Mouse (Mus musculus): ENCODE measurements at regions not wholly inside any gene's neighbourhood (a gene's known extent, or its start where the extent isn't known, plus 50 kb on each side); places are given as distances from the start of the nearest gene placed in this dataset.

GRCm38 (mm10) chr19:35034408-35034807 is 112.2 kb downstream of the Kif20b start:
- TF ChIP-seq CTCF (conservative IDR thresholded peaks at IDR 0.05; ENCODE audit: low read length) (no peak), NANOG (IDR thresholded peaks at IDR 0.05; ENCODE audit: borderline replicate concordance, low read length) (no peak), POU5F1 (IDR thresholded peaks at IDR 0.05; ENCODE audit: borderline replicate concordance, low read length) (no peak)
- H3K4me1 ChIP-seq (replicated peaks; ENCODE audit: low read depth, low read length), result no peaks in the 10 kb centered on the region
- H3K4me3 ChIP-seq (replicated peaks; ENCODE audit: low read length), result no peak overlapping the region
- H3K36me3 ChIP-seq (ENCODE audit: insufficient read depth, low read length), result no peaks in the 10 kb centered on the region
- no peaks in the 10 kb centered on the region for H3K27me3 ChIP-seq (ENCODE audit: insufficient read depth, low read length)
- no peaks in the 10 kb centered on the region for H3K9me3 ChIP-seq (ENCODE audit: low read length)

GRCm38 (mm10) chr19:35045576-35045975 is 123.4 kb downstream of the Kif20b start:
- H3K4me1 ChIP-seq (replicated peaks; ENCODE audit: low read depth, low read length), result no peaks in the 10 kb centered on the region
- no peak for TF ChIP-seq POU5F1 (IDR thresholded peaks at IDR 0.05; ENCODE audit: borderline replicate concordance, low read length)
- TF ChIP-seq CTCF (conservative IDR thresholded peaks at IDR 0.05; ENCODE audit: low read length), result no peak
- TF ChIP-seq NANOG (IDR thresholded peaks at IDR 0.05; ENCODE audit: borderline replicate concordance, low read length), result no peak
- H3K4me3 ChIP-seq (replicated peaks; ENCODE audit: low read length), result no peak overlapping the region
- H3K9me3 ChIP-seq (ENCODE audit: low read length), result no peaks in the 10 kb centered on the region
- no peaks in the 10 kb centered on the region for H3K36me3 ChIP-seq (ENCODE audit: insufficient read depth, low read length)
- H3K27me3 ChIP-seq (ENCODE audit: insufficient read depth, low read length), result no peaks in the 10 kb centered on the region

- Histone ChIP-seq H3K27me3 (ENCODE audit: insufficient read depth, low read length) (no peaks in the 10 kb centered on the region), H3K4me3 (replicated peaks; ENCODE audit: low read length) (no peak overlapping the region), H3K9me3 (ENCODE audit: low read length) (no peaks in the 10 kb centered on the region), H3K36me3 (ENCODE audit: insufficient read depth, low read length) (no peaks in the 10 kb centered on the region), H3K4me1 (replicated peaks; ENCODE audit: low read depth, low read length) (peaks cover 18% of the 10 kb centered on the region)
- TF ChIP-seq POU5F1 (IDR thresholded peaks at IDR 0.05; ENCODE audit: borderline replicate concordance, low read length), result no peak
- no peak for TF ChIP-seq CTCF (conservative IDR thresholded peaks at IDR 0.05; ENCODE audit: low read length)
- TF ChIP-seq NANOG (IDR thresholded peaks at IDR 0.05; ENCODE audit: borderline replicate concordance, low read length), result no peak
These were observed 144.3 kb downstream of the Kif20b start for GRCm38 (mm10) chr19:35066352-35066935.

GRCm38 (mm10) chr19:35081126-35081525 is 159.0 kb downstream of the Kif20b start:
- Histone ChIP-seq H3K9me3 (ENCODE audit: low read length) (peaks cover 1% of the 10 kb centered on the region), H3K27me3 (ENCODE audit: insufficient read depth, low read length) (no peaks in the 10 kb centered on the region), H3K4me1 (replicated peaks; ENCODE audit: low read depth, low read length) (no peaks in the 10 kb centered on the region), H3K36me3 (ENCODE audit: insufficient read depth, low read length) (no peaks in the 10 kb centered on the region), H3K4me3 (replicated peaks; ENCODE audit: low read length) (no peak overlapping the region)
- no peak for TF ChIP-seq POU5F1 (IDR thresholded peaks at IDR 0.05; ENCODE audit: borderline replicate concordance, low read length)
- no peak for TF ChIP-seq CTCF (conservative IDR thresholded peaks at IDR 0.05; ENCODE audit: low read length)

- no peaks in the 10 kb centered on the region for H3K36me3 ChIP-seq (ENCODE audit: insufficient read depth, low read length)
- H3K4me3 ChIP-seq (replicated peaks; ENCODE audit: low read length), result no peak overlapping the region
- peaks cover 11% of the 10 kb centered on the region; the same call in 1 of the 2 replicates for H3K4me1 ChIP-seq (replicated peaks; ENCODE audit: low read depth, low read length)
- peaks cover under 1% of the 10 kb centered on the region; the same call in 1 of the 2 replicates for H3K9me3 ChIP-seq (ENCODE audit: low read length)
- H3K27me3 ChIP-seq (ENCODE audit: insufficient read depth, low read length), result no peaks in the 10 kb centered on the region
- TF ChIP-seq CTCF (conservative IDR thresholded peaks at IDR 0.05; ENCODE audit: low read length) (no peak), POU5F1 (IDR thresholded peaks at IDR 0.05; ENCODE audit: borderline replicate concordance, low read length) (peak; percentile 96), NANOG (IDR thresholded peaks at IDR 0.05; ENCODE audit: borderline replicate concordance, low read length) (peak; percentile 59; the same call in 1 of the 2 replicates)
These were observed 179.1 kb downstream of the Kif20b start for GRCm38 (mm10) chr19:35101244-35101643.

GRCm38 (mm10) chr19:35114313-35114712 is 192.2 kb downstream of the Kif20b start:
- Histone ChIP-seq H3K4me3 (replicated peaks; ENCODE audit: low read length) (no peak overlapping the region), H3K4me1 (replicated peaks; ENCODE audit: low read depth, low read length) (peaks cover 4% of the 10 kb centered on the region), H3K9me3 (ENCODE audit: low read length) (no peaks in the 10 kb centered on the region), H3K27me3 (ENCODE audit: insufficient read depth, low read length) (no peaks in the 10 kb centered on the region), H3K36me3 (ENCODE audit: insufficient read depth, low read length) (no peaks in the 10 kb centered on the region)
- TF ChIP-seq NANOG (IDR thresholded peaks at IDR 0.05; ENCODE audit: borderline replicate concordance, low read length) (no peak), POU5F1 (IDR thresholded peaks at IDR 0.05; ENCODE audit: borderline replicate concordance, low read length) (no peak), CTCF (conservative IDR thresholded peaks at IDR 0.05; ENCODE audit: low read length) (no peak)

- Histone ChIP-seq H3K4me1 (replicated peaks; ENCODE audit: low read depth, low read length) (no peaks in the 10 kb centered on the region), H3K9me3 (ENCODE audit: low read length) (no peaks in the 10 kb centered on the region), H3K27me3 (ENCODE audit: insufficient read depth, low read length) (no peaks in the 10 kb centered on the region), H3K36me3 (ENCODE audit: insufficient read depth, low read length) (no peaks in the 10 kb centered on the region), H3K4me3 (replicated peaks; ENCODE audit: low read length) (no peak overlapping the region)
- TF ChIP-seq CTCF (conservative IDR thresholded peaks at IDR 0.05; ENCODE audit: low read length) (peak; percentile 43; the same call in 1 of the 2 replicates), POU5F1 (IDR thresholded peaks at IDR 0.05; ENCODE audit: borderline replicate concordance, low read length) (no peak)
These were observed 203.1 kb downstream of the Kif20b start for GRCm38 (mm10) chr19:35125278-35125677.

- no peak for TF ChIP-seq POU5F1 (IDR thresholded peaks at IDR 0.05; ENCODE audit: borderline replicate concordance, low read length)
- TF ChIP-seq CTCF (conservative IDR thresholded peaks at IDR 0.05; ENCODE audit: low read length), result no peak
- no peak for TF ChIP-seq NANOG (IDR thresholded peaks at IDR 0.05; ENCODE audit: borderline replicate concordance, low read length)
- Histone ChIP-seq H3K9me3 (ENCODE audit: low read length) (peaks cover 6% of the 10 kb centered on the region; the same call in 1 of the 2 replicates), H3K4me1 (replicated peaks; ENCODE audit: low read depth, low read length) (no peaks in the 10 kb centered on the region), H3K4me3 (replicated peaks; ENCODE audit: low read length) (no peak overlapping the region), H3K27me3 (ENCODE audit: insufficient read depth, low read length) (no peaks in the 10 kb centered on the region), H3K36me3 (ENCODE audit: insufficient read depth, low read length) (no peaks in the 10 kb centered on the region)
These were observed 204.5 kb downstream of the Kif20b start for GRCm38 (mm10) chr19:35126594-35127051.

GRCm38 (mm10) chr19:35128104-35128503 is 205.9 kb downstream of the Kif20b start:
- H3K27me3 ChIP-seq (ENCODE audit: insufficient read depth, low read length), result no peaks in the 10 kb centered on the region
- no peaks in the 10 kb centered on the region for H3K4me1 ChIP-seq (replicated peaks; ENCODE audit: low read depth, low read length)
- TF ChIP-seq POU5F1 (IDR thresholded peaks at IDR 0.05; ENCODE audit: borderline replicate concordance, low read length), result no peak
- no peak for TF ChIP-seq CTCF (conservative IDR thresholded peaks at IDR 0.05; ENCODE audit: low read length)
- TF ChIP-seq NANOG (IDR thresholded peaks at IDR 0.05; ENCODE audit: borderline replicate concordance, low read length), result no peak
- H3K36me3 ChIP-seq (ENCODE audit: insufficient read depth, low read length), result no peaks in the 10 kb centered on the region
- peaks cover 6% of the 10 kb centered on the region; the same call in 1 of the 2 replicates for H3K9me3 ChIP-seq (ENCODE audit: low read length)
- H3K4me3 ChIP-seq (replicated peaks; ENCODE audit: low read length), result no peak overlapping the region
